Mouse (Mus musculus) stomach, postnatal 0 days (tissue): ENCODE measurements at regions not wholly inside any gene's neighbourhood (a gene's known extent, or its start where the extent isn't known, plus 50 kb on each side); places are given as distances from the start of the nearest gene placed in this dataset.

Source experiments
- CTCF ChIP-seq: IDR thresholded peaks from 2 replicates; pipeline ENCODE4 v1.5.1; 2016; ENCODE audit warnings: antibody characterized with exemption, low read depth, mild to moderate bottlenecking, moderate library complexity
- EP300 ChIP-seq: optimal IDR thresholded peaks from 2 replicates; pipeline ENCODE3; 2016; ENCODE audit warnings: antibody characterized with exemption

- TF ChIP-seq CTCF (no peak), EP300 (no peak)
Measured at GRCm38 (mm10) chr5:13917355-13917754, 107.7 kb upstream of the Sema3e start.
